Mouse (Mus musculus) erythroblast, embryonic 14.5 days (primary cell): ENCODE data around the gene F2rl1.

Experiments
- GATA1 ChIP-seq: IDR thresholded peaks from 2 replicates; pipeline ENCODE4 v1.6.1; 2012; ENCODE audit warnings: low read length, inconsistent platforms, mixed read lengths
- TAL1 ChIP-seq: IDR thresholded peaks from 3 replicates; pipeline ENCODE4 v1.6.1; 2012; ENCODE audit warnings: low read length, inconsistent platforms, mixed read lengths

DNA sequence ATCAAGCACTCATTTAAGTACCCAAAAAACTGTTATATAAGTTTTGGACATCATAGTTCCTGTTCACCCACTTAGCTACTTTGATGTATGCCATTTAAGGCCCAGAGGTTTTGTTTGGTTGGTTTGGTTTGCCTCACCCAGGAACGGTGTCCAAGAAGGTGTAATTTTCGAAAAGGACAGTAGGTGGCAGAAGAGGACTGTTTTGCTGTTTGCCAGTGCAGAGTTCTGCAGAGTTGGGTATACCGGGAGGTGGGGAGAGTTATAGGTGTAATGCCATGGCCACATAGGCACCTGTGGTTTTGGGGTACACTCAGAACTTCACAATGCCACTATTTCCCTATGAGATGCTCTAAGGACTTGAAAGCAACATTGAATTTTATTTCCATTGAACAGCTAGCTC is 38.7 kb upstream of the F2rl1 start:
- TF ChIP-seq TAL1 (no peak), GATA1 (no peak)
